Mouse (Mus musculus) brown adipose tissue, adult 24 weeks (tissue): ENCODE results near the gene Hcrtr1. TPM values are rescaled to one million over a fixed set of nuclear protein-coding genes. Genes with fewer than 3 reads are reported as not detected.
A peak's percentile ranks its signal among the peaks of the same experiment; 100 is the strongest.

Source experiments
- H3K27ac ChIP-seq: fragments of 200-500 bp; replicated peaks from 2 replicates; pipeline ENCODE4 v1.5.1; 2012; ENCODE audit warnings: low read depth, mild to moderate bottlenecking, low read length
- H3K4me1 ChIP-seq: fragments of 200-500 bp; 2 replicates; pipeline ENCODE4 v1.6.1; 2012; ENCODE audit warnings: low read length, mixed read lengths; ENCODE audit not compliant: control insufficient read depth, insufficient read depth, insufficient read length
- H3K4me3 ChIP-seq: fragments of 200-500 bp; 2 replicates; pipeline ENCODE4 v1.5.1; 2012; ENCODE audit warnings: low read depth, mild to moderate bottlenecking, low read length, moderate library complexity; ENCODE audit not compliant: insufficient read depth
- polyA plus RNA-seq: library from polyadenylated mRNA; stranded (reverse); fragments of >200 nt; gene quantifications from 2 replicates; pipeline ENCODE4 v1.2.4, GENCODE M21; 2012; ENCODE audit not compliant: missing spikeins, insufficient read depth, insufficient read length

The Hcrtr1 gene
- polyA plus RNA-seq, 1 experiment: not detected

DNA sequence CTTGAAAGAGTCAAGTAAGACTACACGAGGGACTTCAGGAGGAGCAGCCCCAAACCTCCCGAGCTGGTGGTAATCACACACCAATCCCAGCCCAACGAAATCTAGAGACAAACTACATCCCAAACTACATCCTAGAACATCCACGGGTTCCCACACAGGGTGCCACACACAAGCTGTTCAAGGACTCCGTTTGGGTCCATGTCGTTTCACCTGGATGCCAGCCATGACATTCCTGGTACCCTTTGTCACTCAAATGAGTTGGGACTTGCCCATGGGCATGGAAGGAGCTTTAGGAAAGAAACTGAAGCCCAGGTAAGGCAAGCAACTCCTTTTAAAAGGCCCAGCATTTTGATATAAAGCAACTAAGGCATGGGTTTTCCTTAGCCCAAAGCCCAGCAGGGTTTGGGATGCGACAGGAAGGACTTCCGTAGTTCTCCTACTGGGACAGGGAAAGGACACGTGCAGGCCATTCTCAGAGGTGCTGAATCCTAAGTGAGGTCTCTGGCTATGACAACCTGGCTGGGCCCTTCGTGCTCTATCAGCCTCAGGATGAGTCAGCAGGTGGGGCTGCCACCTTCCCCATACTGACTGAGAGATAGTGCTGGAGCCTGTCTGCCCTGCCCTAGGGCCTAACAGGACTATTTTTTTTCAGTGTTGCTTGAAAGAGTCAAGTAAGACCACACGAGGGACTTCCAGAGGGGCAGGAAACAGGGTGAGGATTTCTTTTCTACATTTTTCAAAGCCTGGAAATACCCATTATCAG is 34.1 kb upstream of the Hcrtr1 start:
- Histone ChIP-seq H3K4me3 (peak overlapping the region; percentile 66), H3K4me1 (peaks cover 42% of the 10 kb centered on the region), H3K27ac (peak overlapping the region; percentile 94)

DNA sequence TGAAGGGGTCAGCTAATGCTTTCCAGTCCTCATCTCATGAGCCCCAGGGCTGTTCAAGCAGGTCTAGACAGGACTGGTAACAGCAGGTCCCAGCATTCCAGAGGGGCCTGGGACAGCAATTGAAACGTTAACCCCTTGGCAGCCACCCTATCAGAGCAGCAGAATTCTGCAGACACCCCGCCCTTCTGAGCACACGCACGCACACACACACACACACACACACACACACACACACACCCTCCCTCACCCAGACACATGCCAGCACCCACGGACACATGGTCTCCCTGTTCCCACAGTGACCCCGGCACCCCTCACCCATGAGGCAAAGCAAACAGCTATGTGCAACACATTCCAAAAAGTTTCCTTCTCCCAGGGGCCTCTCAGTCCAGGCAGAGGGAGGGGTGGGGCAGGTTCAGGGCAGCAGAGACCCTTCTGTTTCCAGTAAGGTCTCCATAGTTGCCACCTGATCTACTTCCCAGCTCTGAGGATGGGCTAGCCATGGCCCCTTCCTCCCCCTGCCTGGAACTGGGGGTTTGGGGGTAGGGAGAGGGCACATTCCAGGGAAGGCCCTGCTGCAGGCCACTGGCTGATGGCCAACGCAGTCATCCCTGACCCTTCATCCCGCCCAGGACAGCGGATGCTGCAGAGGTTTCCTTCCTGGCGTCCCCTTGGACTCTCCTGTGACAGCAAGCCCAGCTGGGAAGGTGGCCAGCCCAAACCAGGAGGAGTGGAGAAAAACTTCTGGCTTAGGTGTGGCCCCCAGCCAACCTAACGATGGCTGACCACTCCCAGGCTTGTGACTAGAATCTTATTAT is 33.0 kb upstream of the Hcrtr1 start:
- H3K27ac ChIP-seq: peak overlapping the region; percentile 94
- H3K4me3 ChIP-seq: peak overlapping the region; percentile 66
- H3K4me1 ChIP-seq: peaks cover 40% of the 10 kb centered on the region

DNA sequence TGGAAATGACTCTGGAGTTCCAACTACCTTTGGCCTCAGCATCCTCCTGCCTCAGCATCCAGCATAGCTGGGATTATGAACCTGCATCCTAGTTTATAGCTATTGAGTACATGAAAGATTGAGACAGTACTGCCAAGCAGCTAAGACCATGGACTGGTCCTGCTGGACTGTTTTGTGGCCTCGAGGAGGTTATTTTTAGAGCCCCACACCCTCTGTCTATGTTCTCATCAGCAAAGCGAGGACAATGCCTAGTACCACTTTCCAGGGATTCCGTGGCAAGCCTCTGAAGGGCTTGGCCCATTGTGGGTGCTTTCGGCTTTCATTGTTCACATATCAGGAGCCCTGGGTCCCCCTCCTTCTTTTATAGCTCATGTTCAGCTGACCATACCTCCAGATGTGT is 31.2 kb upstream of the Hcrtr1 start:
- no peak overlapping the region for H3K4me3 ChIP-seq
- H3K4me1 ChIP-seq: peaks cover 37% of the 10 kb centered on the region
- H3K27ac ChIP-seq: peak overlapping the region; percentile 84

DNA sequence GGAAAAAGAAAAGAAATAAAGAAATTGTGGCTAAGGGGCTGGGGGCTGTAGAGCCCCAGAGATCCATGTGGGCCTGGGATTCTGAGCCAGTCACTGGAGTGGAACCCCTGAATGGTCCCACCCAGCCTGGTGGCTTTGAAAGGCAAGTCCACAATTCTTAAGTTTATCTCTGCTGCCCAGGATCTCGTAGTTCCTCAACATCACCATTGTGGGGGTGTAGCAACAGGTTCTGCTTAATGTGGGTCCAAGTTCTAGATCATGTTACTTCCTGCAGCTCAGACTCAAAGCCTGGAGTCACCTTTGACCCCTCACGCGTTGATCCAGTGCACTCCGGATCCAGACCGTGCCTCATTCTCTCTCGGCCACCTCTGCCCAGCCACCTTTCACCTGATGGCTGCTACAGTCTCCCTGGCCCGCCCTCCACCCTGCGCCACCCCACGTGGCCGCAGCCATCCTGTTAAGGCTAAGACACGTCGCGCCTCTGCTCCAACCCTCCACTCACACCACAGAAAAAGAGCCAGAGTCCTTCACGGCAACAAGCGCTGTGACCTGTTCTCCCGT is 30.3 kb upstream of the Hcrtr1 start:
- peak overlapping the region; percentile 84 for H3K27ac ChIP-seq
- H3K4me1 ChIP-seq: peaks cover 37% of the 10 kb centered on the region
- H3K4me3 ChIP-seq: no peak overlapping the region

DNA sequence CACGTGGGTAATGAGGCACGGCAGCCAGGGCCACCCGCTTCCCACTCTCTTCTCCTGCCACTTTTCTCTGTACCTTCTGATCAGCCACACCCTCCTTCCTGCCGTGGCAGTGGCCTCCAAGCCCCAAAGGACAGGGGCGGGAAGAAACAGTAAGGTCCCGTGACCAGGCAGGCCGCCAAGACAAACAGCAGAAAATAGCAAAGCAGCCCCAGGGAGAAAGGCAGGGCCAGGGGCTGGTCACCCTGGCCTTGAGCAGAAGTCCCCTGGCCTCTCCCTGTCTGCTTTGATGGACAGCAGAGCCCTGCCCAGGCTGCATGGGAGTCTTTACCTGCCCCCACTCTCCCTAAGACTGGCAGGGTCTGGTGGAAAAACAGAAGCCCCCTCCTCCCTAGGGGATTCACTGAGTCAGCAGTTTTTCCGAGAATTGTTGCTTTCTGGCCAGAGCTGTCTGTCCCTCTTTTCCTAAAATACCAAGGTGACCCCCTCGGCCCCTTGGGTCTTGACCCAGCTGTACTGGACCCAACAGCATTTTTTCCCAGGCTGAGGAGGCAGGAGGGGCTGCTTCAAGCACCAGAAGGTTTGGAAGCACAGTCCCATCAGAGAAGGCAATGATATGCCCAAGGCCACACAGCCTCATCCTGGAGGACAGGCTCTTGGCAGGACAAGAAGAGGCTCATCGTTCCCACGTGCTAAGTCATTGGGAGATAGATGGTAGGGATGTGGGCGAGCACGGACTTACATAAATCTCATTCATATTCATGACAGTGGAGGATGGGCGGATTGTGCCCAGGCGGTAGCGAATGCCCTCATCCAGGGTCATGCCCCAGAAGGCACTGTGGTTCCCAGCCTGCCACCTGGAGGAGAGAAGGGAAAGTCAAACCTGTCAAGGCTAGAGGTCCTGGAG is 29.4 kb upstream of the Hcrtr1 start:
- H3K27ac ChIP-seq: peak overlapping the region; percentile 84
- 0 out of 2 replicates have a peak overlapping the region, but pooled peaks have one; percentile 14 for H3K4me3 ChIP-seq
- peaks cover 45% of the 10 kb centered on the region for H3K4me1 ChIP-seq

DNA sequence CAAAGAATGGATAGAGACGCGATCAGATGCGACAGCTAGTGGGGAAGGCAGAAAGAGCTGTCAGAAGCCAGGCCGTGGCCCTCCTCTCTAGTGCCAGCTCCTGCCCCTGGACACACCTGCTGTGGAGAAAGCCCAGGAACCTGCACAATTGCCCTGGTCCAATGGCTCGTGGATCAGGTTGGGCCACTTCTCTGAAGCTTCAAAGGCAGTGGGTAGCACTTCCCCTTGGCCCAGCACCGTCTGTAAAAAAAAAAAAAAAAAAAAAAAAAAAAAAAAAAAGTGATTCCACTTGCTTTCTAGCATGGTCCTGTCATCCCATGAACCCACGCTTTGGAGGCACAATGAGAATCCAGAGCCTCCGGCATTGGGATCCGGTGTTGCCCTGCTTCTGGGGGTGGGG is 28.7 kb upstream of the Hcrtr1 start:
- Histone ChIP-seq H3K27ac (peak overlapping the region; percentile 84), H3K4me3 (0 out of 2 replicates have a peak overlapping the region, but pooled peaks have one; percentile 14), H3K4me1 (peaks cover 45% of the 10 kb centered on the region)

DNA sequence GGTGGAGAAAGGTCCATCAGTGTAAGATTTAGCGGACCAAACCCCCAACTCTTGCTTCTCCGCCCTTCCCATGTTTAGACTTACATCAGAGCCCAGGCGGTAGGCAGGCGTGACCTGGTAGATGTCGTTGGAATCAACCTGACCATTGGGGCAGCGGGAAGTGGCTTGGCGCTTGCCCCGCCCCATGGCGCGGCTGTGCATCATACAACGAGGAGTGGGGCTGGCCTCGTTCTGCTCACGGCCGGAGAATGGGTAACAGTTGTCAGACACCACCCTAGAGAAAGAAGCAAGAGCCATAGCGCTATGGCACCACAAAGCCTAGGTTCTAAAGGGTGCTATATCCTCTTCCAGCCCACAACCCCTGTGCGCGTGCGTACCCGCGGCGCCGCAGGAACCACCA is 28.2 kb upstream of the Hcrtr1 start:
- peak overlapping the region; percentile 65 for H3K27ac ChIP-seq
- no peak overlapping the region for H3K4me3 ChIP-seq
- peaks cover 45% of the 10 kb centered on the region for H3K4me1 ChIP-seq

DNA sequence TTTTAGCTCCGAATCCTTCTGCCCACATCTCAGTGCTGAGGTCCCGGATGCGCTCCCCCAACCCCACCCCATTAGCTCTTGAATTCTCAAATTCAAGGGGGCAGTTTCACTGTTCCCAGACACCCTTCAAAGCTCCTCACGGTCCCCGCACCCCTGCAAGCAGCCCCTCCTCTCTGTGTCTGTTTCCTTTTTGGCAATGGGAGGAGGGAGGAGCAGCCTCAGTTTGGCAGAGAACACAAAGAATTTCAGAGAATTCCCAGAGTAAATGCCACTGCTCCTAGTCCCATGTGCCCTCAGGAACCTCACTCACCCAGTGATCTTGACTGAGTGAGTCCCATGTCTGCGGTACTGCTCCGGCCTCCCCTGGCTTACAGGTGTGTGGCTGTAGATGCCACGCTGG is 27.4 kb upstream of the Hcrtr1 start:
- no peak overlapping the region for H3K4me3 ChIP-seq
- H3K4me1 ChIP-seq: peaks cover 41% of the 10 kb centered on the region
- H3K27ac ChIP-seq: peak overlapping the region; percentile 84

DNA sequence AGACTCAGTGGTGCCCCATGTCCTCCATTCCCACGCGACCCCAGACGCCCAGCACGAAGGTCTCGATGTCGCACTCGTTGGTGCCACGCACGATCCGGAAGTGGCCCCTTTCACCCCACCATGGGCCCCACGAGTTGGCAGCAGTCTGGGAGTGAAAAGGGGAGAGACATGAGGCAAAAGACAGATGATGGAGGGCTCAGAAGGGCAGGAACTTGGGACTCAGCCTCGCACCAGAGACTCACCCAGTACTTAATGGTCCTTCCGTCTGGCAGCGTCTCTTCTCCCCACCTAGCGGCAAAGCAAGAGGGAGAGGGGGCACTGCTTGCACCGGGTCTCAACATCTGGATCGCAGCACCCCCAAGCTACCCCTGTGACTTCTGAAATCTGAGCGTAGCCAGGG is 26.9 kb upstream of the Hcrtr1 start:
- Histone ChIP-seq H3K4me3 (no peak overlapping the region), H3K4me1 (peaks cover 41% of the 10 kb centered on the region)

DNA sequence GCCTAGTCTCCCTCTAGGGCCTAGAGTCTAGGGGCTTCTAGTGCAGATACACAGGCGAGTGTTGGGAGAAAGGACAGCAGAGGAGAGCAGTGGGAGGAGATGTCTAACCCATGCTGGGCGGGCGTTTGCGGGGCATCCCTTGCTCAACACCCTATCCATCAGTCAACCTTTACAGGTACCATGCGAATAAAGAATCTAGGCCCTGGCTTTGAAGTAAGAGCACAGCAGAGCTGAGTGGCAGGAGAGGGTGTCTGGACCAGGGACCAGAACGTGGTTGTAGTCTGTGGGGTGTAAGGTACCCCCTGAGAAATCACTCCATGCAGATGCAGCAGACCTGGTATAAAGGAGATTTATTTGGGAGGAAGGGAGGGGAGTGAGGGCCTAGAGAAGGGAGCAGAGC is 25.0 kb upstream of the Hcrtr1 start:
- Histone ChIP-seq H3K27ac (peak overlapping the region; percentile 96), H3K4me3 (0 out of 2 replicates have a peak overlapping the region, but pooled peaks have one; percentile 39), H3K4me1 (peaks cover 34% of the 10 kb centered on the region)

More for the DNA sequence above, 26.9 kb upstream of the Hcrtr1 start:
- H3K27ac ChIP-seq: peak overlapping the region; percentile 65

DNA sequence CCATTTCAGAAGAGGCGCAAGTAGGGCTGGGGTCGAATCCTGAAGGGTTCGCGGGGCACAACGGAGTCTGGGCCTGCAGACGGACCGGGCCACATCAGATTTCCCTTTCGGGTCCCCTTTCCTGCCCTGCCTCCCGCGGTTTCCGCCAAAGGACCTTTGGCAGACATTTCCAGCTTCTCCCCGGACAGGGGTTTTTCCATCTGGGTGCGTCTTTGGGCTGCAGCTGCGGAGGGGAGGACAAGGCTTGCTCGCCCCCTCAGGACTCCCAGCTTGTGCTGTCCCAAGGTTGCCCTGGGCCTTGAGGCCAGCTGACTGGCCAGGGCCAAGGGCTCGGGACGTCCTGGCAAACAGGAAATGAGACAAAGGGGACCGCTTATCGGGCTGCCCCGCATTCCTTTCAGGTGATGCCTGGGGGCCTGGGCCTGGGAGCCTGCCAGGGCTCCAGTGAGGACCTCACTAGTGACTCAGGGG is 24.3 kb upstream of the Hcrtr1 start:
- Histone ChIP-seq H3K27ac (peak overlapping the region; percentile 96), H3K4me1 (peaks cover 28% of the 10 kb centered on the region), H3K4me3 (peak overlapping the region; percentile 39)

DNA sequence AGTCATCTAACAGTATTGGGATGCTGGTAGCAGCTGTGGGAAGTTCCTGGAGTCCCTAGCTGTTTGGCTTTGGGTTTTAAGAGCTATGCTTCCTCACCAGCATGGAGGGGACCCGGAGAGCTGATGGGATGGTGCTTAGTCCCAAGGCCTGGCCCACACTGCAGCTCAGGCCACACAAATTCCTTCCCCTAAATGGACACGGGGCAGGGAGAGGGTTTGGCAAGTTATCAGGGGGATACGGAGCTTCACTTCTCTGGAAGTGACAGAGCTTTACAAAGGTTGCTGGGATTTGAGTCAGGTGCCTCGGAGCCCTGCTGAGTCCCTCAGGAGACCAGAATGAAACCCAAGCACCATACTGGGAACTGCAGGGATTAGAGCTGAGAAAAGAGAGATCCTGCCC is 22.2 kb upstream of the Hcrtr1 start:
- Histone ChIP-seq H3K4me1 (peaks cover 29% of the 10 kb centered on the region), H3K4me3 (no peak overlapping the region), H3K27ac (no peak overlapping the region)

DNA sequence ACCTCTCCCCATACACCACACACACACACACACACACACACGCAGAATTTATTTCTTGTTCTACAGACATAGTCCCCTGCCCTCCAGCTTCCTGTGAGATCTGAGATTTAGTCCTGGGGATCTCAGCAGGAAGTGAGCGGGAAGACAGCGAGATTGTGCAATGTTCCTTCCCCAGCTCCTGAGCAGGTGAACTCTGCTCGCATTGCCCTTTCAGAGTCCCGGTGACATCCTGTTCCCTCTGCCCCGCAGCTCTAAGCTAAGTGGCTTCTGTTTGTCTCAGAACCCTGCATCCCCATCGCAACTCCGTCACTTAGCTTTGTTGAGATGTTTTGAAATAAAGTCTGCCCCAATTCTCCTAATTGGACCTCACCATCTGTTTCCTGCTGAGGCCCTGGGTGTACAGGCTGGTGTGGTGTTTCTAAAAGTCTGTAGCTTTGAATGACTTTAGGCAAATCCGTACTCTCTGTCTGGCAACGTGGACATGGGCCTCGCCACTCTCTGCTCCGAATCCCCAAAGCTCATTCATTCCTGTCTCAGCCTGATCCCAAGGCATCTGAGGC is 17.7 kb upstream of the Hcrtr1 start:
- no peak overlapping the region for H3K4me3 ChIP-seq
- peaks cover 14% of the 10 kb centered on the region for H3K4me1 ChIP-seq
- H3K27ac ChIP-seq: peak overlapping the region; percentile 53

DNA sequence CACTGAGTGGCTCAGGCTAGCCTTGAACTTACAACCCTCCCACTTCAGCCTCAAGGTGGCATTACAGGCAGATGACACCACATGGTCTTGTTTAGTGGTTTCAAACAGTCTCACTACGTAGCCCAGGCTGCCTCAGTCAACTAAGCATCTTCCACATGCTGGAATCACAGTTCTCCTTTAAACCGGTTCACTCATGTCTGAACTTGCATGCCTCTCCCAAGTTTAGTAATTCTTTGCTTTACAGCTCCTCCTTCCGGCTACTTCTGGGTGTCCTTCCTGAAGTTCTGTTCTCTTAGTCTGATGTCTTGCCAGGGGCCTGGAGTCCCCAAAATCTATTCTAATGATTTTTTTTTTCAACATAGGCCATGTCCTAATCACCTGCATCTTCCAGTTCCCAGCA is 15.1 kb upstream of the Hcrtr1 start:
- no peak overlapping the region for H3K27ac ChIP-seq

More for the DNA sequence above, 15.1 kb upstream of the Hcrtr1 start:
- Histone ChIP-seq H3K4me3 (no peak overlapping the region), H3K4me1 (peaks cover 12% of the 10 kb centered on the region)
